Mouse (Mus musculus) liver, embryonic 14.5 days (tissue): Measurements from ENCODE around the gene Tmem255a. TPM values are rescaled to one million over a fixed set of nuclear protein-coding genes. Genes with fewer than 3 reads are reported as not detected.
A peak's percentile ranks its signal among the peaks of the same experiment; 100 is the strongest.
"Not testable (repeated sequence)": the region's sequence is repeated elsewhere in the genome, so short reads cannot be mapped to it uniquely, and the experiment has no call there.

Experiments
- ATAC-seq: fragments of 200-750 bp; cut with Nextera tagmentation; 2 replicates; pipeline ENCODE4 v1.8.0; 2017; ENCODE audit warnings: moderate number of reproducible peaks, mild to moderate bottlenecking, moderate library complexity; ENCODE audit not compliant: insufficient read depth
- DNase-seq, 3 experiments: peaks; one replicate each; pipeline ENCODE4 v3.0.0-alpha.2; 2012 to 2013; ENCODE audit warnings: low read depth in 3 of 3, low spot score in 3 of 3
- H3K27ac ChIP-seq: fragments of 300-500 bp; sonication (generic); 2 replicates; pipeline ENCODE4 v1.5.1; 2014; ENCODE audit warnings: moderate library complexity, mild to moderate bottlenecking, control low read depth, inconsistent platforms
- H3K27me3 ChIP-seq: fragments of 300-500 bp; sonication (generic); 2 replicates; pipeline ENCODE4 v1.6.1; 2014; ENCODE audit warnings: mild to moderate bottlenecking, low read length, moderate library complexity; ENCODE audit not compliant: control insufficient read depth, insufficient read depth
- H3K36me3 ChIP-seq: fragments of 300-500 bp; sonication (generic); replicated peaks from 2 replicates; pipeline ENCODE4 v1.6.1; 2014; ENCODE audit warnings: low read depth; ENCODE audit not compliant: control insufficient read depth, insufficient read depth
- H3K4me1 ChIP-seq, 2 experiments: fragments of 200-500 bp in 1 of 2; fragments of 300-500 bp in 1 of 2; sonication (generic) in 1 of 2; replicated peaks; 2 replicates each; pipeline ENCODE4 v1.6.1; 2012 to 2014; ENCODE audit warnings: antibody characterized with exemption in 1 of 2, inconsistent platforms in 1 of 2, low read length in 1 of 2; ENCODE audit not compliant: control insufficient read depth in 2 of 2, insufficient read depth in 2 of 2
- H3K4me2 ChIP-seq: fragments of 300-500 bp; sonication (generic); 2 replicates; pipeline ENCODE4 v1.6.1; 2014; ENCODE audit warnings: low read depth, mild to moderate bottlenecking, control low read depth, moderate library complexity
- H3K4me3 ChIP-seq, 2 experiments: fragments of 200-500 bp in 1 of 2; fragments of 300-500 bp in 1 of 2; sonication (generic) in 1 of 2; 2 replicates each; pipeline ENCODE4 v1.5.1; 2012 to 2014; ENCODE audit warnings: low read depth in 2 of 2, low read length in 2 of 2, mild to moderate bottlenecking in 2 of 2, control low read depth in 1 of 2, inconsistent platforms in 1 of 2, moderate library complexity in 1 of 2; ENCODE audit not compliant: insufficient read depth in 1 of 2
- H3K9ac ChIP-seq: fragments of 300-500 bp; sonication (generic); replicated peaks from 2 replicates; pipeline ENCODE4 v1.6.1; 2014; ENCODE audit warnings: mild to moderate bottlenecking, control low read depth, moderate library complexity
- H3K9me3 ChIP-seq: fragments of 300-500 bp; sonication (generic); 2 replicates; pipeline ENCODE4 v1.6.1; 2016; ENCODE audit warnings: low read length, mixed read lengths; ENCODE audit not compliant: control insufficient read depth
- CTCF ChIP-seq: IDR thresholded peaks from 2 replicates; pipeline ENCODE4 v1.5.1; 2016; ENCODE audit warnings: antibody characterized with exemption, low read depth, control low read depth
- EP300 ChIP-seq: IDR thresholded peaks from 2 replicates; pipeline ENCODE4 v1.6.1; 2016; ENCODE audit warnings: antibody characterized with exemption, low read depth
- WGBS: fragments of 180-500 bp; shearing (Covaris S2); extraction: QIAGEN DNeasy Blood & Tissue Kit; methylation state at CpG from one replicate; pipeline ENCODE4 v1.1.7; 2014; ENCODE audit not compliant: insufficient replicate concordance; 5-methylcytosine and 5-hydroxymethylcytosine counted together
- polyA plus RNA-seq, 2 experiments: library from polyadenylated mRNA; depleted of rRNA in 1 of 2; stranded (reverse) in 1 of 2; unstranded in 1 of 2; fragments of >200 nt; fragmentation: Nextera tagmentation in 1 of 2; extraction: Ambion mirVana in 1 of 2; gene quantifications; 2 replicates each; pipeline versions ENCODE4 v1.2.1 to v1.2.3; 2012 to 2014

The Tmem255a gene
- polyA plus RNA-seq, 2 experiments: 0.41 to 1.4 TPM

DNA sequence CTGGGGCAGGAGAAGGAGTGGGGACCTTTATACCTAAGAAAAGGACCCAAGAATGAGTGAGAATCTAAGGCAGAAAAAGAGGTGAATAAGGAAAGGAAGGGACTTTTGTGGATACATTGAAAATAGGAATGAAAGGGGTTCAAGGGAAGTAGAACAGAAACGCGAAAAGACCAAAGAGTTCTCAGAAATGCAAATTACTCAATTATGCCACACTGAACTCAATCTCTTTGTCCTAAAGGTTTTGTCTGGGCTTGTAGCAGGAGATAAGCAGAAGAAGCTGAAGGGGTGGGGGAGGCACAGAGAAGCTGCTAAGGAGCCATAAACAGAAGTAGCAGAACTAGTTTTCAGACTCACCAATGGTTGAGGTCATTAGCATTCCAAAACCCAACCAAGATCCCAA lies 66.7 kb downstream of the Tmem255a start:
- WGBS: 25% methylated on average over 2 of the region's 2 CpGs

DNA sequence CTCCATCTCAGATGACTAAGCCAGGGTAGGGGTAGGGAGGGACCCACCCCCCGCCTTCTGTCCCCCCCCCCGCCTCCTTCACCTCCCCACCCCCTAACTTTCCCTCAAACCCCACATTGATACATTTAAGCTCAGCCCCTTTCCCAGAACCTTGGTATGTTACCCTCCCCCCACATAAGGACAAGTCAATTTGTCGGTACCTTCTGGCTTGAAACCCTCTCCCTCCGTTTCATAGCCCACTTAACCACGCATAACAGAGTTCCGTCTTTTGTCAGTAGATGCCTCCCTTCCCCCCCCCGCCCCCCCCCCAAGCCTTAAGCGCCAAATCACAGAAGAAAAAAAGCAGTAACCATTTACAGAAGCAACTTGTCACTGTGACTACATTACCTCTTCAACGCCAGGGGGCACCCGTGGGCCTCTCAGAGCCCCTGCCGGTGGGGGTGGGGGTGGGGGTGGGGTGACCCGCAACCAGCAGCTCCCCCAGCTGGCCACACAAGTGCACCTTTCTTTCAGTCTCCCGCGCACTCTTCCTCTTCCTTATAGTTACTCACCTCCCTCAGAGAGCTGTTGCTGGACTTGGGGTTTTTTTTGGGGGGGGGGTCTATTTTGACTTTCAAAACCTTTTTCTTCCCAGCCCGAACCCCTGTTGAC lies 70.5 kb downstream of the Tmem255a start:
- Histone ChIP-seq H3K4me3 (no peak overlapping the region), H3K4me1 (no peaks in the 10 kb centered on the region), H3K4me2 (no peak overlapping the region), H3K9ac (no peak overlapping the region), H3K27me3 (no peaks in the 10 kb centered on the region; the same call in 1 of the 2 replicates), H3K36me3 (no peaks in the 10 kb centered on the region), H3K27ac (no peak overlapping the region), H3K9me3 (no peaks in the 10 kb centered on the region)
- DNase-seq (peak in 1 of 3 experiments; percentile 22), ATAC-seq (no peak)
- WGBS: 13% methylated on average over 15 of the region's 15 CpGs
- TF ChIP-seq EP300 (no peak), CTCF (no peak; the same call in 1 of the 2 replicates)

More for the DNA sequence above, 66.7 kb downstream of the Tmem255a start:
- Histone ChIP-seq H3K4me1 (no peaks in the 10 kb centered on the region), H3K27ac (no peak overlapping the region), H3K9ac (no peak overlapping the region), H3K9me3 (no peaks in the 10 kb centered on the region), H3K27me3 (no peaks in the 10 kb centered on the region; the same call in 1 of the 2 replicates), H3K4me3 (no peak overlapping the region), H3K4me2 (no peak overlapping the region), H3K36me3 (no peaks in the 10 kb centered on the region)
- TF ChIP-seq CTCF: no peak
- no peak for TF ChIP-seq EP300
- DNase-seq (no peak), ATAC-seq (no peak)

DNA sequence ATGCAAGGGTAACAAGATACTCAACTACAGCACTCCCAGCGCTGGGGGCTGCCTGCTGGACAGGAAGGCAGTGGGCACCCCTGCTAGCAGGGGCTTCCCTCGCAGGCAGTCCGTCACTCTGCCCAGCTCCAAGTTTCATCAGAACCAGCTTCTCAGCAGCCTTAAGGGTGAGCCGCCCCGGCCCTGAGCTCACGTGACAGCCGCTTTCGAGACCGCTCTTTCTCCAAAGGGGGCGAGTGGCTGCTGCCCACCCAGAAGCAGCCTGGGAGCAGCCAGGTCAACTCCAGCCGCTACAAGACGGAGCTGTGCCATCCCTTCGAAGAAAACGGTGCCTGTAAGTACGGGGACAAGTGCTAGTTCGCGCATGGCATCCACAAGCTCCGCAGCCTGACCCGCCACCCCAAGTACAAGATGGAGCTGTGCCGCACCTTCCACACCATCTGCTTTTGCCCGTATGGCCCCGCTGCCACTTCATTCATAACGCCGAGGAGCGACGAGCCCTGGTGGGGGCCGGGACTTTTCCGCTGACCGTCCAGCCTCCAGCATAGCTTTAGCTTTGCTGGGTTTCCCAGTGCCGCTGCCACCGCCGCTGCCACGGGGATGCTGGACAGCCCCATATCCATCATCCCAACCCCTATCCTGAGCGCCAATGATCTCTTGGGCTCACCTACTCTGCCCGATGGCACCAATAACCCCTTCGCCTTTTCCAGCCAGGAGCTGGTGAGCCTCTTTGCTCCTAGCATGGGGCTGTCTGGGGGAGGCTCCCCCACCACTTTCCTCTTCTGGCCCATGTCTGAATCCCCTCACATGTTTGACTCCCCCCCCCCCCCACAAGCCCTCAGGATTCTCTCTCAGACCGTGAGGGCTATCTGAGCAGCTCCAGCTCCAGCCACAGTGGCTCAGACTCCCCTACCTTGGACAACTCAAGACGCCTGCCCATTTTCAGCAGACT lies 71.3 kb downstream of the Tmem255a start:
- H3K4me3 ChIP-seq: peak overlapping the region; percentile 35 to 44
- TF ChIP-seq CTCF (no peak), EP300 (no peak)
- 16% methylated on average over 38 of the region's 38 CpGs for WGBS
- no peaks in the 10 kb centered on the region for H3K36me3 ChIP-seq
- H3K4me2 ChIP-seq: peak overlapping the region; percentile 57
- no peak overlapping the region for H3K27ac ChIP-seq
- DNase-seq (no peak), ATAC-seq (no peak)
- no peaks in the 10 kb centered on the region; the same call in 1 of the 2 replicates for H3K27me3 ChIP-seq
- no peaks in the 10 kb centered on the region for H3K4me1 ChIP-seq
- no peak overlapping the region for H3K9ac ChIP-seq
- no peaks in the 10 kb centered on the region for H3K9me3 ChIP-seq

DNA sequence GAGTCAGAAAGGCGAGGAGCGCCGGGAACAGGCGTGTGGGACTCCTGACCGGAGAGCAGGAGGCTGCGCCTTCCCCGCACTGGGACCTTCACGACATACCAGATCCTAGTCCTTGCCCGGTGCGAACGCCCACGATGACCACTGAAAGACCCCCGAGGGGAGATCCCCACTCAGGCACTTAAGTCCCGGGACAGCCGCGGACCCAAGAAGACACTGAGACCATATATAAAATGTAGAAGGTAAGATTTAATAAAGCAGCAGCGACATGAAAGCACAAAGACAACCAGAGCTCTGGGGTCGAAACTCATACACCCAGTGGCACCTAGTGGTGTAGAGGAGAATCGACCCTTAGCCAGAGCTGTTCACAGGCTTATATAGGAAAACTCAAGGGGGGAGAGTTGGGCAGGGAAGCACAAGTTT lies 72.3 kb downstream of the Tmem255a start:
- not testable (repeated sequence) for H3K27ac ChIP-seq, H3K4me3 ChIP-seq, H3K9ac ChIP-seq, H3K27me3 ChIP-seq, H3K4me1 ChIP-seq, H3K36me3 ChIP-seq, DNase-seq, H3K9me3 ChIP-seq, ATAC-seq
- WGBS: 22% methylated on average over 19 of the region's 19 CpGs
- TF ChIP-seq CTCF: peak; percentile 36
- peak overlapping the region; percentile 24; the same call in 1 of the 2 replicates for H3K4me2 ChIP-seq

DNA sequence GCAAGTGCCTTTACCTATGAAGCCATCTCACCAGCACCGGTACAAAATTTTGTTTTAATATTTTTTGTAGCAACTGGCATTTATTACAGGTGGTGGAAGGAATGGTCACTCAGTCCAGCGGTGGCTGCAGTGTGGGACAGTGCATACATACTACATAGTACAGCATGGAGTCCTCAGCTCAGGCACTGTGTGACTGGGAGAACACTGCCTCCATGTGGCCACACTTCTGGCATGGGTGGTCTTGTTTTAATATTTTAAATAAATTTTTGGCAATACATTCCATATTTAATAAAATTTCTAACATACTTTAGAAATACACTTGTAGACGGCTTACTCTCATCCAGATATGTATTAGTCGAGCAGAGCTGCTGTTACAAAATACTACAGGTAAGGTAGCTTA lies 85.6 kb downstream of the Tmem255a start:
- Histone ChIP-seq H3K27ac (no peak overlapping the region), H3K4me2 (no peak overlapping the region), H3K4me3 (no peak overlapping the region), H3K36me3 (no peaks in the 10 kb centered on the region), H3K4me1 (no peaks in the 10 kb centered on the region), H3K27me3 (no peaks in the 10 kb centered on the region), H3K9ac (no peak overlapping the region), H3K9me3 (no peaks in the 10 kb centered on the region)
- DNase-seq (no peak), ATAC-seq (no peak)
- TF ChIP-seq CTCF (no peak), EP300 (no peak)
- 62% methylated on average over 4 of the region's 4 CpGs for WGBS
